Mouse (Mus musculus): ENCODE measurements around the gene 1700014D04Rik.
A peak's percentile ranks its signal among the peaks of the same experiment; 100 is the strongest.
"Not testable (repeated sequence)": the region's sequence is repeated elsewhere in the genome, so short reads cannot be mapped to it uniquely, and the experiment has no call there.

The 1700014D04Rik gene

GRCm38 (mm10) chr13:59746711-59747110, at the start of gene 1700014D04Rik:
Gene 1700014D04Rik (minus strand): TSS chr13:59746752.
- no peak for DNase-seq (ENCODE audit: low read depth, low spot score)

GRCm38 (mm10) chr13:59795807-59796465, 49.4 kb upstream of the 1700014D04Rik start:
- no peak for DNase-seq (ENCODE audit: low read depth, low spot score)

GRCm38 (mm10) chr13:59794786-59795185, 48.2 kb upstream of the 1700014D04Rik start:
- DNase-seq (ENCODE audit: low read depth, low spot score) = no peak

GRCm38 (mm10) chr13:59782145-59782544, 35.6 kb upstream of the 1700014D04Rik start, which contains the start of gene Gm49354:
Gene Gm49354 (minus strand): TSS chr13:59782245.
- no peak for DNase-seq (ENCODE audit: low read depth, low spot score)

GRCm38 (mm10) chr13:59779744-59780264, 33.3 kb upstream of the 1700014D04Rik start:
- DNase-seq (ENCODE audit: low read depth, low spot score) = not testable (repeated sequence)

GRCm38 (mm10) chr13:59779213-59779612, 32.7 kb upstream of the 1700014D04Rik start:
- DNase-seq (ENCODE audit: low read depth, low spot score) = no peak

- no peak for DNase-seq (ENCODE audit: low read depth, low spot score)
These were observed 28.6 kb upstream of the 1700014D04Rik start for GRCm38 (mm10) chr13:59775168-59775567.

- DNase-seq (ENCODE audit: low read depth, low spot score) = no peak
These were observed 24.7 kb upstream of the 1700014D04Rik start for GRCm38 (mm10) chr13:59771257-59771656.

GRCm38 (mm10) chr13:59770847-59771246, 24.3 kb upstream of the 1700014D04Rik start:
- DNase-seq (ENCODE audit: low read depth, low spot score) = no peak

- peak; percentile 90 for DNase-seq (ENCODE audit: low read depth, low spot score)
These were observed 23.6 kb upstream of the 1700014D04Rik start for GRCm38 (mm10) chr13:59770164-59770562.

GRCm38 (mm10) chr13:59769296-59770163, 23.0 kb upstream of the 1700014D04Rik start, which contains the start of gene Isca1:
Gene Isca1 (minus strand): TSS chr13:59769810.
- DNase-seq (ENCODE audit: low read depth, low spot score) = peak; percentile 98

GRCm38 (mm10) chr13:59768531-59768930, 22.0 kb upstream of the 1700014D04Rik start:
- DNase-seq (ENCODE audit: low read depth, low spot score) = no peak

- no peak for DNase-seq (ENCODE audit: low read depth, low spot score)
These were observed 20.4 kb upstream of the 1700014D04Rik start for GRCm38 (mm10) chr13:59766786-59767515.

- DNase-seq (ENCODE audit: low read depth, low spot score) = no peak
These were observed 16.2 kb upstream of the 1700014D04Rik start for GRCm38 (mm10) chr13:59762791-59763190.

GRCm38 (mm10) chr13:59756906-59757305, 10.4 kb upstream of the 1700014D04Rik start:
- DNase-seq (ENCODE audit: low read depth, low spot score) = no peak

- DNase-seq (ENCODE audit: low read depth, low spot score) = no peak
These were observed 3.8 kb upstream of the 1700014D04Rik start for GRCm38 (mm10) chr13:59750310-59750709.

GRCm38 (mm10) chr13:59746164-59746563, 388 bp downstream of the 1700014D04Rik start:
- no peak for DNase-seq (ENCODE audit: low read depth, low spot score)

- DNase-seq (ENCODE audit: low read depth, low spot score) = no peak
These were observed 1.1 kb downstream of the 1700014D04Rik start for GRCm38 (mm10) chr13:59745462-59745861.

- DNase-seq (ENCODE audit: low read depth, low spot score) = no peak
These were observed 4.9 kb downstream of the 1700014D04Rik start for GRCm38 (mm10) chr13:59741697-59742096.

GRCm38 (mm10) chr13:59741096-59741495, 5.5 kb downstream of the 1700014D04Rik start:
- DNase-seq (ENCODE audit: low read depth, low spot score) = no peak

GRCm38 (mm10) chr13:59739397-59739796, 7.2 kb downstream of the 1700014D04Rik start:
- DNase-seq (ENCODE audit: low read depth, low spot score) = no peak

- DNase-seq (ENCODE audit: low read depth, low spot score) = no peak
These were observed 8.1 kb downstream of the 1700014D04Rik start for GRCm38 (mm10) chr13:59738455-59738854.

Measured in forelimb bud, embryonic 11.5 days (tissue).